Mouse (Mus musculus) neutrophil, adult 5-6 weeks (primary cell): ENCODE measurements around the gene Nrsn1. TPM values are rescaled to one million over a fixed set of nuclear protein-coding genes. Genes with fewer than 3 reads are reported as not detected.
"Not testable (repeated sequence)": the region's sequence is repeated elsewhere in the genome, so short reads cannot be mapped to it uniquely, and the experiment has no call there.

Experiments
- ATAC-seq: fragments of 151-379, 151-347 bp; 2 replicates; pipeline ENCODE4 v1.8.0; 2017; ENCODE audit warnings: mild to moderate bottlenecking, moderate TSS enrichment; ENCODE audit not compliant: insufficient number of reproducible peaks, poor library complexity, low FRiP score, severe bottlenecking; ENCODE audit errors: extremely low read depth
- total RNA-seq: library from RNA; stranded (forward); fragments of 200-1000 nt; gene quantifications from 2 replicates; pipeline ENCODE4 v1.2.3, GENCODE M21; 2017

The Nrsn1 gene
- not detected in 2 replicates for total RNA-seq

- ATAC-seq, result not testable (repeated sequence)
Observed at GRCm38 (mm10) chr13:25270402-25270801, at the start of gene Nrsn1. Gene Nrsn1 (minus strand): TSS chr13:25270502.

GRCm38 (mm10) chr13:25312059-25312458 lies 41.8 kb upstream of the Nrsn1 start:
- ATAC-seq, result no peak

GRCm38 (mm10) chr13:25310068-25310467 lies 39.8 kb upstream of the Nrsn1 start:
- no peak for ATAC-seq

GRCm38 (mm10) chr13:25288736-25289135 lies 18.4 kb upstream of the Nrsn1 start:
- ATAC-seq, result no peak

GRCm38 (mm10) chr13:25274934-25275565 lies 4.7 kb upstream of the Nrsn1 start:
- ATAC-seq, result no peak

GRCm38 (mm10) chr13:25272189-25272588 lies 1.9 kb upstream of the Nrsn1 start:
- no peak for ATAC-seq

- no peak for ATAC-seq
Observed at GRCm38 (mm10) chr13:25269569-25270268, 583 bp downstream of the Nrsn1 start.

- ATAC-seq, result no peak
Observed at GRCm38 (mm10) chr13:25269039-25269438, 1.3 kb downstream of the Nrsn1 start.

- ATAC-seq, result no peak
Observed at GRCm38 (mm10) chr13:25262748-25263147, 7.6 kb downstream of the Nrsn1 start.

- no peak for ATAC-seq
Observed at GRCm38 (mm10) chr13:25257608-25258007, 12.7 kb downstream of the Nrsn1 start.

- ATAC-seq, result no peak
Observed at GRCm38 (mm10) chr13:25254478-25255263, 15.6 kb downstream of the Nrsn1 start.

- ATAC-seq, result no peak
Observed at GRCm38 (mm10) chr13:25251893-25252292, 18.4 kb downstream of the Nrsn1 start.

GRCm38 (mm10) chr13:25220186-25220787 lies 50.0 kb downstream of the Nrsn1 start:
- ATAC-seq, result no peak

- ATAC-seq, result no peak
Observed at GRCm38 (mm10) chr13:25218394-25218793, 51.9 kb downstream of the Nrsn1 start.

GRCm38 (mm10) chr13:25206950-25207349 lies 63.4 kb downstream of the Nrsn1 start:
- no peak for ATAC-seq

Other genes with a start within 250 kb of the Nrsn1 start
- gene Dcdc2a, start 214.5 kb downstream of the Nrsn1 start, total RNA-seq, result not detected in 2 replicates